Mouse (Mus musculus) frontal cortex, adult (tissue): ENCODE results near the gene Cds1.
"Not testable (repeated sequence)": the region's sequence is repeated elsewhere in the genome, so short reads cannot be mapped to it uniquely, and the experiment has no call there.

ENCODE experiments used
- ATAC-seq: cut with Nextera tagmentation; 2 replicates; pipeline ENCODE4 v1.9.2; 2017; ENCODE audit warnings: mild to moderate bottlenecking, moderate library complexity, mixed read lengths; ENCODE audit not compliant: low TSS enrichment

Cds1 gene

GRCm38 (mm10) chr5:101828932-101829331 is 64.0 kb downstream of the Cds1 start:
- ATAC-seq, result no peak

GRCm38 (mm10) chr5:101830180-101830579 is 65.2 kb downstream of the Cds1 start:
- ATAC-seq, result no peak

- no peak for ATAC-seq
Observed at GRCm38 (mm10) chr5:101832042-101832441, 67.1 kb downstream of the Cds1 start.

- ATAC-seq, result no peak
Observed at GRCm38 (mm10) chr5:101832991-101833390, 68.1 kb downstream of the Cds1 start.

GRCm38 (mm10) chr5:101833875-101834274 is 68.9 kb downstream of the Cds1 start:
- ATAC-seq, result 0 out of 2 replicates have a peak, but pooled peaks have one; percentile 16

GRCm38 (mm10) chr5:101836221-101836620 is 71.3 kb downstream of the Cds1 start:
- no peak for ATAC-seq

- not testable (repeated sequence) for ATAC-seq
Observed at GRCm38 (mm10) chr5:101837605-101838004, 72.7 kb downstream of the Cds1 start.

GRCm38 (mm10) chr5:101840476-101840875 is 75.5 kb downstream of the Cds1 start:
- ATAC-seq, result peak; percentile 78

GRCm38 (mm10) chr5:101845011-101845410 is 80.1 kb downstream of the Cds1 start:
- no peak for ATAC-seq

- peak; percentile 17; the same call in 1 of the 2 replicates for ATAC-seq
Observed at GRCm38 (mm10) chr5:101845930-101846329, 81.0 kb downstream of the Cds1 start.

GRCm38 (mm10) chr5:101847323-101847722 is 82.4 kb downstream of the Cds1 start:
- no peak for ATAC-seq

GRCm38 (mm10) chr5:101847762-101848161 is 82.8 kb downstream of the Cds1 start:
- ATAC-seq, result no peak

GRCm38 (mm10) chr5:101851133-101851532 is 86.2 kb downstream of the Cds1 start:
- no peak for ATAC-seq

- no peak for ATAC-seq
Observed at GRCm38 (mm10) chr5:101852116-101852680, 87.3 kb downstream of the Cds1 start.

GRCm38 (mm10) chr5:101854100-101854499 is 89.2 kb downstream of the Cds1 start:
- ATAC-seq, result no peak

- ATAC-seq, result no peak
Observed at GRCm38 (mm10) chr5:101854667-101855066, 89.7 kb downstream of the Cds1 start.

GRCm38 (mm10) chr5:101855475-101855874 is 90.5 kb downstream of the Cds1 start:
- ATAC-seq, result no peak

GRCm38 (mm10) chr5:101858891-101859436 is 94.0 kb downstream of the Cds1 start:
- ATAC-seq, result no peak

- ATAC-seq, result peak; percentile 5; the same call in 1 of the 2 replicates
Observed at GRCm38 (mm10) chr5:101861786-101862571, 97.0 kb downstream of the Cds1 start.

GRCm38 (mm10) chr5:101862651-101863050 is 97.7 kb downstream of the Cds1 start:
- 0 out of 2 replicates have a peak, but pooled peaks have one; percentile 31 for ATAC-seq

GRCm38 (mm10) chr5:101863946-101864345 is 99.0 kb downstream of the Cds1 start:
- ATAC-seq, result peak; percentile 36; the same call in 1 of the 2 replicates

- no peak for ATAC-seq
Observed at GRCm38 (mm10) chr5:101866722-101867121, 101.8 kb downstream of the Cds1 start.
